In the genomic region with DNA sequence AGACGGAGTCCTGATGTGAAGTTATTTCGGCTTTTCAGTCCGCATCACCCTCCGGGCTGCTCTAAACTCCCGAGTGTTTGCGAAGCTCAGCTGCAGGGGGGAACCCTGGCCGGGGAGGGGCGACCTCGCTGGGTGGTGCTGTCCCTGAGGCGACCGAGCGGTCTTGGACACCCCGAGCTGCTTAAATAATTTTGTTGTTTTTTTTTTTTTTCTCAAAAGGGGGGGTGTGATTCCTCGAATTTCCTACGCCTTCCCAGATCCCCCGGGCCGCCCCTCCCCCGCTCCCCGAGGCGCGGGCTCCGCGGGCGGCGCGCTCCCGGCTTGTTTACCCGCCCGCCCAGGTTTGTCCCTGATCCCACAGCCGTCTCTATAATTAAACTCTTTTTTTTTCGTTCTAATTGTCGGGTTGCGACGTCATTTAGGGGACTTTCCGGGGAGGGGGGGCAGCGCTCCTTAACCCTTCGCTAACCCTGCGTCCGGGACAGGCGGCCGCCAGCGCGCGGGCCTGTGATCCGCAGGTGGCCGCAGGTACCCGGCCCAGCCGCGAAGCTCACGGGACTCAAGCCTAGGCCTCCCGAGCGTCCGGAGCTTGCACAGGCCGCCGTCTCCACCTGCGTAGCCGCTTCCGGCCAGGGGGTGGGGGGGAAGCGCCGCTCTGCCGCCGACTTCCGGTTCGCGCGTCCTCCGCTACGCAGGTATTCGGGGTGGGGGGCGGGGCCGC, we compare ENCODE assay signal across 8 mouse cellular contexts. TPM values are rescaled to one million over a fixed set of nuclear protein-coding genes. Genes with fewer than 3 reads are reported as not detected.
DNase-seq lines count a peak whose midpoint lies in the region; ATAC-seq and TF ChIP-seq lines count a peak whose summit lies in the region.

No protein-coding gene starts in this region.

- peaks cover under 1% of the 10 kb centered on the region; the same call in 1 of the 2 replicates for H3K36me3 ChIP-seq in hindbrain, embryonic 13.5 days

- under 1% methylated on average over 59 of the region's 71 CpGs for WGBS in hindbrain, embryonic 13.5 days

- H3K4me3 ChIP-seq in hindbrain, embryonic 13.5 days, result peak overlapping the region; percentile 64

- H3K4me2 ChIP-seq in hindbrain, embryonic 13.5 days, result peak overlapping the region; percentile 94

- H3K27me3 ChIP-seq in Patski, result no peaks in the 10 kb centered on the region
- peaks cover 37% of the 10 kb centered on the region for H3K27me3 ChIP-seq in hindbrain, embryonic 13.5 days

- H3K9me3 ChIP-seq in hindbrain, embryonic 13.5 days, result no peaks in the 10 kb centered on the region

- POLR2A ChIA-PET in Patski (lab: Charles Lee), result interaction anchor here (0.6 to 2.3 kb wide), 3 partner anchors 10 to 560 kb away, joined by 3 to 25 read pairs (median 3); no protein-coding TSS in a partner anchor

- in situ Hi-C loops in Patski (cut with MboI; ENCODE audit: low pct_unique_long_range_greater_than_20kb), result no loop called here

- peak; percentile 18 for ATAC-seq in Patski
- ATAC-seq in hindbrain, embryonic 13.5 days (ENCODE audit: low FRiP score), result peak; percentile 84
- ATAC-seq in megakaryocyte progenitor cell, adult 5-6 weeks (replicated peaks; ENCODE audit: poor library complexity), result peak; percentile 37

- H3K4me1 ChIP-seq in hindbrain, embryonic 13.5 days (replicated peaks), result peaks cover 42% of the 10 kb centered on the region

- DNase-seq in Patski (ENCODE audit: low read depth, low spot score), result no peak
- DNase-seq in cerebellum, postnatal 10 days, result peak; percentile 94
- DNase-seq in frontal cortex, postnatal 25 days (ENCODE audit: low spot score in 2 of 2), result peak; percentile 54 to 58
- peak; percentile 73 to 77 for DNase-seq in left cerebral cortex, postnatal 14 days (ENCODE audit: low spot score in 2 of 2)
- peak; percentile 84 for DNase-seq in right cerebral cortex, postnatal 25 days
- DNase-seq in yolk sac, embryonic 10.5 days (ENCODE audit: low spot score), result peak; percentile 92

- H3K9ac ChIP-seq in hindbrain, embryonic 13.5 days, result peak overlapping the region; percentile 87

- H3K27ac ChIP-seq in hindbrain, embryonic 13.5 days, result peak overlapping the region; percentile 94

- TF ChIP-seq CTCF in Patski (IDR thresholded peaks at IDR 0.05), result no peak

- CTCF ChIA-PET in Patski (lab: Charles Lee), result interaction anchor here (3.8 kb wide), 1 partner anchor 15 kb away, joined by 15 read pairs; no protein-coding TSS in a partner anchor

- intact Hi-C loops in left cerebral cortex, postnatal 14 days (cut with DNase I), result no loop called here

RNA-seq across cellular contexts. Expression of a gene that starts 2.5 kb away (rescaled TPM):
- 292 TPM for polyA plus RNA-seq in Patski (2021)
- 44.6 and 53.1 TPM in 2 replicates for polyA plus RNA-seq in hindbrain, embryonic 13.5 days (2015; fragmentation: Nextera tagmentation; extraction: Ambion mirVana)
- total RNA-seq in left cerebral cortex, postnatal 14 days (2021), result 10 to 100 TPM; 36.3 to 39.5 TPM
- 8.8 and 14.1 TPM in 2 replicates for total RNA-seq in megakaryocyte progenitor cell, adult 5-6 weeks (2015)
- total RNA-seq in megakaryocyte progenitor cell, adult 5-6 weeks (2017), result 1.8 and 2.6 TPM in 2 replicates

Comparison
In these comparisons a context has a peak if more than half of its experiments do, and no peak if none do; other contexts are left out.
1. ATAC-seq: peak in every context shown above with its lines; median percentile 84 in hindbrain, embryonic 13.5 days; 37 in megakaryocyte progenitor cell, adult 5-6 weeks; 18 in Patski.